Mouse (Mus musculus) kidney, embryonic 15.5 days (tissue): Measurements from ENCODE around the gene Zfp39. TPM values are rescaled to one million over a fixed set of nuclear protein-coding genes. Genes with fewer than 3 reads are reported as not detected.

Experiments
- ATAC-seq: fragments of 200-750 bp; cut with Nextera tagmentation; replicated peaks from 2 replicates; pipeline ENCODE4 v1.8.0; 2017; ENCODE audit warnings: moderate TSS enrichment; ENCODE audit not compliant: low FRiP score
- H3K27ac ChIP-seq: fragments of 300-500 bp; sonication (generic); 2 replicates; pipeline ENCODE4 v1.5.1; 2015; ENCODE audit warnings: mild to moderate bottlenecking, inconsistent platforms
- H3K27me3 ChIP-seq: fragments of 300-500 bp; sonication (generic); 2 replicates; pipeline ENCODE4 v1.6.1; 2015; ENCODE audit warnings: inconsistent platforms
- H3K36me3 ChIP-seq: fragments of 300-500 bp; sonication (generic); 2 replicates; pipeline ENCODE4 v1.6.1; 2015; ENCODE audit warnings: inconsistent platforms
- H3K4me1 ChIP-seq: fragments of 300-500 bp; sonication (generic); 2 replicates; pipeline ENCODE4 v1.6.1; 2015; ENCODE audit warnings: inconsistent platforms
- H3K4me2 ChIP-seq: fragments of 300-500 bp; sonication (generic); 2 replicates; pipeline ENCODE4 v1.6.1; 2015; ENCODE audit warnings: moderate library complexity, mild to moderate bottlenecking, inconsistent platforms
- H3K4me3 ChIP-seq: fragments of 300-500 bp; sonication (generic); replicated peaks from 2 replicates; pipeline ENCODE4 v1.5.1; 2015; ENCODE audit warnings: mild to moderate bottlenecking, inconsistent platforms
- H3K9ac ChIP-seq: fragments of 300-500 bp; sonication (generic); 2 replicates; pipeline ENCODE4 v1.6.1; 2015; ENCODE audit warnings: mild to moderate bottlenecking, inconsistent platforms
- H3K9me3 ChIP-seq: fragments of 300-500 bp; sonication (generic); replicated peaks from 2 replicates; pipeline ENCODE4 v1.6.1; 2016; ENCODE audit warnings: inconsistent platforms
- WGBS: fragments of 180-500 bp; shearing (Covaris S2); methylation state at CpG from one replicate; pipeline ENCODE4 v1.1.7; 2015; ENCODE audit warnings: mixed read lengths; 5-methylcytosine and 5-hydroxymethylcytosine counted together
- polyA plus RNA-seq: library from polyadenylated mRNA; unstranded; fragments of >200 nt; fragmentation: Nextera tagmentation; extraction: Ambion mirVana; gene quantifications from 2 replicates; pipeline ENCODE4 v1.2.1, GENCODE M21; 2015

Gene Zfp39
- polyA plus RNA-seq: 5.2 and 6.9 TPM in 2 replicates

- peak; percentile 96 for ATAC-seq
- H3K4me1 ChIP-seq: peaks cover 16% of the 10 kb centered on the region; the same call in 1 of the 2 replicates
Measured at GRCm38 (mm10) chr11:58903511-58904409, at the start of gene Zfp39. TSS of gene Zfp39 (minus strand) at chr11:58904225.

GRCm38 (mm10) chr11:58953351-58954169 lies 49.5 kb upstream of the Zfp39 start:
- Histone ChIP-seq H3K9ac (peak overlapping the region; percentile 72), H3K36me3 (peaks cover 20% of the 10 kb centered on the region), H3K9me3 (no peaks in the 10 kb centered on the region), H3K27ac (peak overlapping the region; percentile 100), H3K27me3 (no peaks in the 10 kb centered on the region; the same call in 1 of the 2 replicates), H3K4me2 (peak overlapping the region; percentile 91), H3K4me3 (peak overlapping the region; percentile 66), H3K4me1 (peaks cover 34% of the 10 kb centered on the region)
- under 1% methylated on average over 33 of the region's 33 CpGs for WGBS
- ATAC-seq: peak; percentile 27

More at GRCm38 (mm10) chr11:58903511-58904409, at the start of gene Zfp39:
- Histone ChIP-seq H3K36me3 (peaks cover 35% of the 10 kb centered on the region), H3K9me3 (no peaks in the 10 kb centered on the region), H3K27ac (peak within 1 kb of the TSS; percentile 93), H3K4me3 (peak within 1 kb of the TSS; percentile 80), H3K4me2 (peak within 1 kb of the TSS; percentile 86), H3K27me3 (no peaks in the 10 kb centered on the region), H3K9ac (peak within 1 kb of the TSS; percentile 88)
- WGBS: 0% methylated on average over 40 of the region's 40 CpGs

- H3K27ac ChIP-seq: no peak overlapping the region
- WGBS: 70% methylated on average over 5 of the region's 5 CpGs
- peaks cover 2% of the 10 kb centered on the region; the same call in 1 of the 2 replicates for H3K27me3 ChIP-seq
- H3K9ac ChIP-seq: no peak overlapping the region
- no peak for ATAC-seq
- H3K4me2 ChIP-seq: no peak overlapping the region
- H3K9me3 ChIP-seq: no peaks in the 10 kb centered on the region
- peaks cover 26% of the 10 kb centered on the region for H3K4me1 ChIP-seq
- H3K36me3 ChIP-seq: no peaks in the 10 kb centered on the region
- H3K4me3 ChIP-seq: no peak overlapping the region
Measured at GRCm38 (mm10) chr11:58951210-58951609, 47.2 kb upstream of the Zfp39 start.

- peak overlapping the region; percentile 54 for H3K4me3 ChIP-seq
- ATAC-seq: peak; percentile 61
Measured at GRCm38 (mm10) chr11:58949480-58950431, 45.7 kb upstream of the Zfp39 start.

GRCm38 (mm10) chr11:58948542-58949479 lies 44.8 kb upstream of the Zfp39 start, which contains the start of gene Hist3h2ba:
TSS of gene Hist3h2ba (plus strand) at chr11:58948920.
- peaks cover 3% of the 10 kb centered on the region; the same call in 1 of the 2 replicates for H3K27me3 ChIP-seq
- WGBS: under 1% methylated on average over 48 of the region's 48 CpGs
- H3K9me3 ChIP-seq: no peaks in the 10 kb centered on the region
- peak; percentile 90 for ATAC-seq
- peaks cover 31% of the 10 kb centered on the region for H3K4me1 ChIP-seq
- peak within 1 kb of the TSS; percentile 74 for H3K4me2 ChIP-seq
- peak within 1 kb of the TSS; percentile 97 for H3K27ac ChIP-seq
- peak within 1 kb of the TSS; percentile 54 for H3K4me3 ChIP-seq
- H3K9ac ChIP-seq: peak within 1 kb of the TSS; percentile 64
- H3K36me3 ChIP-seq: no peaks in the 10 kb centered on the region

More at GRCm38 (mm10) chr11:58949480-58950431, 45.7 kb upstream of the Zfp39 start:
- Histone ChIP-seq H3K9me3 (no peaks in the 10 kb centered on the region), H3K9ac (peak overlapping the region; percentile 64), H3K4me2 (peak overlapping the region; percentile 74), H3K27ac (peak overlapping the region; percentile 97), H3K4me1 (peaks cover 25% of the 10 kb centered on the region), H3K36me3 (no peaks in the 10 kb centered on the region), H3K27me3 (peaks cover 3% of the 10 kb centered on the region; the same call in 1 of the 2 replicates)
- 8% methylated on average over 20 of the region's 20 CpGs for WGBS

- H3K4me3 ChIP-seq: peak overlapping the region; percentile 54
- ATAC-seq: peak; percentile 41; the same call in 1 of the 2 replicates
- peak overlapping the region; percentile 74 for H3K4me2 ChIP-seq
- H3K36me3 ChIP-seq: no peaks in the 10 kb centered on the region
- H3K27ac ChIP-seq: peak overlapping the region; percentile 97
- H3K27me3 ChIP-seq: peaks cover 3% of the 10 kb centered on the region; the same call in 1 of the 2 replicates
- no peaks in the 10 kb centered on the region for H3K9me3 ChIP-seq
- H3K9ac ChIP-seq: peak overlapping the region; percentile 50
- peaks cover 27% of the 10 kb centered on the region for H3K4me1 ChIP-seq
- WGBS: 15% methylated on average over 23 of the region's 23 CpGs
Measured at GRCm38 (mm10) chr11:58947798-58948528, 43.9 kb upstream of the Zfp39 start.

DNA sequence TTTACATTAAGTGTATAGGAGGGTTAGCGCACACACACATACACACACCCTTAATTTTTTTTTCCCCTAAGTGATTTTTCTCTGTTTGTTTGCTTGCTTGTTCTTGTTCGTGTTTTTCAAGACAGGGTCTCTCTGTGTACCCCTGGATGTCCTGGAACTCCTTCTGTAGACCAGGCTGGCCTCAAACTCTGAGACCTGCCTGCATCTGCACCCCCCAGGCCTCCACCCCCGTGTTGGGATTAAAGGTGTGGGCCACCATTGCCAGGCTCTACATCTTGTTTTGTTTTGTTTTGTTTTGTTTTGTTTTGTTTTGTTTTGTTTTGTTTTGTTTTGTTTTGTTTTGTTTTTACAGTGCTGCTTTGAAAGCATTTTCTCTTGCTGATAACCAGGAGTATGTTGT lies 43.3 kb upstream of the Zfp39 start:
- Histone ChIP-seq H3K27ac (peak overlapping the region; percentile 97; the same call in 1 of the 2 replicates), H3K4me3 (no peak overlapping the region), H3K36me3 (no peaks in the 10 kb centered on the region), H3K27me3 (peaks cover 3% of the 10 kb centered on the region; the same call in 1 of the 2 replicates), H3K9ac (no peak overlapping the region; the same call in 1 of the 2 replicates), H3K4me1 (peaks cover 27% of the 10 kb centered on the region), H3K9me3 (no peaks in the 10 kb centered on the region), H3K4me2 (no peak overlapping the region; the same call in 1 of the 2 replicates)
- WGBS: 76% methylated on average over 3 of the region's 3 CpGs
- no peak for ATAC-seq

DNA sequence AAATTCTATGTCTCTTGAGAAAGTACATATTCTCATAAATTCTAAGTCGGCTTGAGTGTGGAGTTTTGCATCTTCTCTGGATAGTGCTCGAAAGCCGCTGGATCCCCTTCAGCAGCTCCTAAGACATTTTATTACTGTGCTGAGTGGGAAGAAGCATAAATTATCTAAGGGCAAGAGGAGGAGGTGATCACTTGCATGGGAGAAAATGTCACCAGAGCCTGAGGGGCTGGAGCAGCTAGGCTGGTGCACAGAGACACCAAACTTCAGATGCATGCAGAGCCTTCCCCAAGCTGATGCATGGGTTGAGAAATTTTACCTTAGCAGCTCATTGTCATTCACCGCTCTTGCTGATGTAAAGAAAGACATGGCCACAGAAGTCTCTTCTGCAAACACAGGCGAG lies 40.1 kb upstream of the Zfp39 start:
- peaks cover 26% of the 10 kb centered on the region for H3K4me1 ChIP-seq
- H3K9me3 ChIP-seq: no peaks in the 10 kb centered on the region
- ATAC-seq: no peak
- WGBS: 41% methylated on average over 5 of the region's 5 CpGs
- H3K27ac ChIP-seq: peak overlapping the region; percentile 18; the same call in 1 of the 2 replicates
- no peak overlapping the region for H3K4me3 ChIP-seq
- H3K4me2 ChIP-seq: 0 out of 2 replicates have a peak overlapping the region, but pooled peaks have one; percentile 7
- peaks cover 3% of the 10 kb centered on the region; the same call in 1 of the 2 replicates for H3K27me3 ChIP-seq
- no peaks in the 10 kb centered on the region for H3K36me3 ChIP-seq
- H3K9ac ChIP-seq: 0 out of 2 replicates have a peak overlapping the region, but pooled peaks have one; percentile 7

- no peaks in the 10 kb centered on the region; the same call in 1 of the 2 replicates for H3K27me3 ChIP-seq
- peak overlapping the region; percentile 98 for H3K4me3 ChIP-seq
- H3K9ac ChIP-seq: peak overlapping the region; percentile 99
- ATAC-seq: peak; percentile 23; the same call in 1 of the 2 replicates
- H3K36me3 ChIP-seq: peaks cover 29% of the 10 kb centered on the region
- H3K9me3 ChIP-seq: no peaks in the 10 kb centered on the region
- peak overlapping the region; percentile 96 for H3K27ac ChIP-seq
- peak overlapping the region; percentile 91 for H3K4me2 ChIP-seq
- WGBS: 14% methylated on average over 6 of the region's 6 CpGs
- H3K4me1 ChIP-seq: peaks cover 30% of the 10 kb centered on the region
Measured at GRCm38 (mm10) chr11:58939088-58939439, 35.0 kb upstream of the Zfp39 start.
